Mouse (Mus musculus) mesoderm, embryonic 11.5 days (tissue): ENCODE data around the gene Prickle4.
A peak's percentile ranks its signal among the peaks of the same experiment; 100 is the strongest.
"Not testable (repeated sequence)": the region's sequence is repeated elsewhere in the genome, so short reads cannot be mapped to it uniquely, and the experiment has no call there.

Experiments
- DNase-seq: peaks from one replicate; pipeline ENCODE4 v3.0.0-alpha.2; 2012; ENCODE audit warnings: low read depth, low spot score

Prickle4 gene

GRCm38 (mm10) chr17:47669166-47669565, 25.4 kb downstream of the Prickle4 start:
- DNase-seq, result no peak

- no peak for DNase-seq
Measured at GRCm38 (mm10) chr17:47664474-47664873, 30.1 kb downstream of the Prickle4 start.

- DNase-seq, result peak; percentile 60
Measured at GRCm38 (mm10) chr17:47663009-47663713, 31.4 kb downstream of the Prickle4 start.

- no peak for DNase-seq
Measured at GRCm38 (mm10) chr17:47658741-47659243, 35.7 kb downstream of the Prickle4 start.

GRCm38 (mm10) chr17:47657901-47658300, 36.6 kb downstream of the Prickle4 start:
- no peak for DNase-seq

GRCm38 (mm10) chr17:47655697-47656096, 38.8 kb downstream of the Prickle4 start:
- no peak for DNase-seq

GRCm38 (mm10) chr17:47654346-47654745, 40.2 kb downstream of the Prickle4 start:
- DNase-seq, result not testable (repeated sequence)

GRCm38 (mm10) chr17:47651953-47652352, 42.6 kb downstream of the Prickle4 start:
- no peak for DNase-seq

- DNase-seq, result peak; percentile 14
Measured at GRCm38 (mm10) chr17:47648966-47649365, 45.6 kb downstream of the Prickle4 start.

- peak; percentile 67 for DNase-seq
Measured at GRCm38 (mm10) chr17:47646683-47647082, 47.9 kb downstream of the Prickle4 start.

- DNase-seq, result no peak
Measured at GRCm38 (mm10) chr17:47642992-47643391, 51.5 kb downstream of the Prickle4 start.
